Mouse (Mus musculus) bone marrow, adult 2 months (tissue): ENCODE data around the gene Sh2b3.

Source experiments
- CTCF ChIP-seq: fragments of 200-500 bp; IDR thresholded peaks from 2 replicates; pipeline ENCODE4 v1.5.1; 2011; ENCODE audit warnings: low read length, control low read depth; ENCODE audit not compliant: control insufficient read depth, insufficient read depth
- POLR2A ChIP-seq: fragments of 200-500 bp; IDR thresholded peaks from 2 replicates; pipeline ENCODE4 v1.6.1; 2011; ENCODE audit warnings: low read depth, mild to moderate bottlenecking, control low read depth, low read length, borderline replicate concordance; ENCODE audit not compliant: control insufficient read depth

- TF ChIP-seq CTCF (no peak), POLR2A (no peak)
These were observed 18.6 kb downstream of the Sh2b3 start for GRCm38 (mm10) chr5:121818862-121819261.
